Mouse (Mus musculus) liver, embryonic 14.5 days (tissue): ENCODE measurements at regions not wholly inside any gene's neighbourhood (a gene's known extent, or its start where the extent isn't known, plus 50 kb on each side); places are given as distances from the start of the nearest gene placed in this dataset.

ENCODE experiments used
- CTCF ChIP-seq: IDR thresholded peaks from 2 replicates; pipeline ENCODE4 v1.5.1; 2016; ENCODE audit warnings: antibody characterized with exemption, low read depth, control low read depth
- EP300 ChIP-seq: IDR thresholded peaks from 2 replicates; pipeline ENCODE4 v1.6.1; 2016; ENCODE audit warnings: antibody characterized with exemption, low read depth

GRCm38 (mm10) chr13:28524411-28524810 lies 267.1 kb downstream of the Gm11361 start:
- no peak for TF ChIP-seq EP300
- no peak for TF ChIP-seq CTCF
